ENCODE assay signal across 9 mouse cellular contexts in the genomic region with DNA sequence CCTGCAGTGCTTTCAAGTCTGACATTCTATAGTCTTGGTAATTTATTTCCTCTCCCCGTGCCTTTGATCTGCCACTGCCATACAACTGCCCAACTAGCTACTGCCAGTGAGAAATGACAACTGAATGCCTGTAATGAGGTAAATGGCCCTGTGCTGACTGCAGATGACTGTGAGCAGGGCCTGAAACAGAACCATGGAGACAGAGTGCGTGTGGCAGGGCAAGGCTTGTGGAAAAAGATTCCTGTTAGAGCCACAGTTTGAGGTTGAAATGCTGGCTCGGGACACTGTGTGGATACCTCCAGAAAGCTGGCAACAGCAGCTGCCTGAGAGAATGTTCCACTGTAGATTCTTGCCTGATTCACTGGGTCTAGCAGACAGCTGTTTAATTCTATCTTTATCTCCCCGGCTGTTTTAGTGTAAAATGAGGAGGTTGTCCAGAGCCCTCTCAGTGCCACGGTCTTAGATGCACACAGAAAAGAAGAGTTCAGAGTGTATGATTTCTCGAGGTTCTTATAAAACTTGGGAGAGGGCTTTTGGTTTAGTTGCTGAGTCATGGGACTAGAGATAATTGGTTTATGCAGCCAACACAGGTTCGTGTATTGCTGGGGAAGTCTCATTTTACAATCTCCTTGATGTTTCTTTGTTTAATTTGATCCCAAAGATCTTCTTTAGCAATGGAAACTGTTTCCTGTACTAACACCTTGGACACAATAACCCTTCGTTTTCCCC. TPM values are rescaled to one million over a fixed set of nuclear protein-coding genes. Genes with fewer than 3 reads are reported as not detected.
DNase-seq lines count a peak whose midpoint lies in the region; ATAC-seq and TF ChIP-seq lines count a peak whose summit lies in the region.
"Had no signal": no experiment of that assay in that cellular context is flagged by ENCODE, and none has a peak within 500 bp of the region (broad histone marks: within the 10 kb centered on the region; RNA-seq: fewer than 3 reads in every experiment).

No protein-coding gene starts in this region.

- no peak for TF ChIP-seq POLR2A in cortical plate, adult 2 months (IDR thresholded peaks at IDR 0.05; ENCODE audit: extremely low read depth, insufficient read depth, low read length)

- H3K27me3 ChIP-seq in forebrain, postnatal 0 days (ENCODE audit: insufficient read depth, low read length), result no peaks in the 10 kb centered on the region
- H3K27me3 ChIP-seq in midbrain, embryonic 16.5 days (ENCODE audit: control insufficient read depth, insufficient read depth, low read depth, low read length), result no peaks in the 10 kb centered on the region

- no peak overlapping the region for H3K4me3 ChIP-seq in cortical plate, adult 2 months (ENCODE audit: insufficient read depth, low read length)
- no peak overlapping the region for H3K4me3 ChIP-seq in forebrain, postnatal 0 days (ENCODE audit: low read depth, low read length)
- H3K4me3 ChIP-seq in midbrain, embryonic 16.5 days (ENCODE audit: low read depth, low read length), result no peak overlapping the region

- H3K9me3 ChIP-seq in forebrain, postnatal 0 days (ENCODE audit: low read length), result no peaks in the 10 kb centered on the region
- no peaks in the 10 kb centered on the region for H3K9me3 ChIP-seq in midbrain, embryonic 16.5 days (replicated peaks; ENCODE audit: control insufficient read depth, low read length, poor library complexity, severe bottlenecking)

- intact Hi-C loops in left cerebral cortex, postnatal 14 days (cut with DNase I), result no loop called here

- no peaks in the 10 kb centered on the region for H3K36me3 ChIP-seq in forebrain, postnatal 0 days (ENCODE audit: insufficient read depth)
- no peaks in the 10 kb centered on the region for H3K36me3 ChIP-seq in midbrain, embryonic 16.5 days (ENCODE audit: control insufficient read depth, insufficient read depth, low read length)

- peak; percentile 54 to 74 for DNase-seq in left cerebral cortex, postnatal 14 days (ENCODE audit: low spot score in 2 of 2)
- DNase-seq in left cerebral cortex, adult 11 months (ENCODE audit: low spot score), result no peak
- no peak for DNase-seq in forebrain, postnatal 0 days
- DNase-seq in thymus, postnatal 14 days, result no peak
- DNase-seq in retina, embryonic 14.5 days (ENCODE audit: low spot score), result no peak
- no peak for DNase-seq in lung, postnatal 25 days (ENCODE audit: low spot score)

- ATAC-seq in forebrain, postnatal 0 days, result no peak
- no peak for ATAC-seq in midbrain, embryonic 16.5 days

- no peak overlapping the region for H3K9ac ChIP-seq in forebrain, postnatal 0 days
- no peak overlapping the region for H3K9ac ChIP-seq in midbrain, embryonic 16.5 days (ENCODE audit: low read depth, low read length)

- no peak overlapping the region for H3K4me2 ChIP-seq in forebrain, postnatal 0 days (ENCODE audit: low read depth)
- H3K4me2 ChIP-seq in midbrain, embryonic 16.5 days (ENCODE audit: low read length), result no peak overlapping the region

- H3K4me1 ChIP-seq in cortical plate, adult 2 months (ENCODE audit: control insufficient read depth, insufficient read depth, low read length), result peaks cover 18% of the 10 kb centered on the region
- peaks cover 17% of the 10 kb centered on the region for H3K4me1 ChIP-seq in forebrain, postnatal 0 days (ENCODE audit: insufficient read depth)
- peaks cover 23% of the 10 kb centered on the region for H3K4me1 ChIP-seq in midbrain, embryonic 16.5 days (ENCODE audit: control insufficient read depth, insufficient read depth, low read length)

- WGBS in forebrain, postnatal 0 days, result 25% methylated on average over 8 of the region's 8 CpGs
- WGBS in midbrain, embryonic 16.5 days, result 38% methylated on average over 8 of the region's 8 CpGs

- no peak for TF ChIP-seq CTCF in cortical plate, adult 2 months (IDR thresholded peaks at IDR 0.05; ENCODE audit: extremely low read depth, insufficient read depth, low read length)
- no peak for TF ChIP-seq CTCF in forebrain, postnatal 0 days (IDR thresholded peaks at IDR 0.05; ENCODE audit: low read depth)

- H3K27ac ChIP-seq in cortical plate, adult 2 months (ENCODE audit: insufficient read depth, low read length), result peak overlapping the region; percentile 20; the same call in 1 of the 2 replicates
- H3K27ac ChIP-seq in forebrain, postnatal 0 days (ENCODE audit: low read depth, low read length), result 0 out of 2 replicates have a peak overlapping the region, but pooled peaks have one; percentile 11
- peak overlapping the region; percentile 63 for H3K27ac ChIP-seq in midbrain, embryonic 16.5 days (ENCODE audit: low read length)

RNA-seq across cellular contexts. Expression of gene Eno1, which starts 1.8 kb away (rescaled TPM):
- total RNA-seq in left cerebral cortex, postnatal 14 days (2021), result 100 to 1,000 TPM; 378 to 386 TPM
- polyA plus RNA-seq in cortical plate, adult 2 months (2012; rRNA removed), result 902 and 906 TPM in 2 replicates
- total RNA-seq in forebrain, postnatal 0 days (2014; rRNA removed), result 283 and 328 TPM in 2 replicates
- polyA plus RNA-seq in forebrain, postnatal 0 days (2015; fragmentation: Nextera tagmentation; extraction: Ambion mirVana), result 856 and 963 TPM in 2 replicates
- 1,096 and 1,142 TPM in 2 replicates for polyA plus RNA-seq in midbrain, embryonic 16.5 days (2015; fragmentation: Nextera tagmentation; extraction: Ambion mirVana)

RNA-seq across cellular contexts. Expression of gene Car6, which starts 33.6 kb away (rescaled TPM):
- total RNA-seq in left cerebral cortex, postnatal 14 days (2021), result not detected
- not detected in 2 replicates for polyA plus RNA-seq in cortical plate, adult 2 months (2012; rRNA removed)
- total RNA-seq in forebrain, postnatal 0 days (2014; rRNA removed), result not detected in 2 replicates
- polyA plus RNA-seq in forebrain, postnatal 0 days (2015; fragmentation: Nextera tagmentation; extraction: Ambion mirVana), result not detected in 2 replicates
- not detected in 2 replicates for polyA plus RNA-seq in midbrain, embryonic 16.5 days (2015; fragmentation: Nextera tagmentation; extraction: Ambion mirVana)
- total RNA-seq: hematopoietic stem cell, adult 5-6 weeks had no signal

RNA-seq across cellular contexts. Expression of gene Rere, which starts 46.7 kb away (rescaled TPM):
- 100 to 1,000 TPM in 1 of 2 experiments, 10 to 100 TPM in 1; 95.6 to 100 TPM for total RNA-seq in left cerebral cortex, postnatal 14 days (2021)
- polyA plus RNA-seq in cortical plate, adult 2 months (2012; rRNA removed), result 44.2 and 50.5 TPM in 2 replicates
- total RNA-seq in forebrain, postnatal 0 days (2014; rRNA removed), result 30.5 and 31.3 TPM in 2 replicates
- 14.8 and 18.9 TPM in 2 replicates for polyA plus RNA-seq in forebrain, postnatal 0 days (2015; fragmentation: Nextera tagmentation; extraction: Ambion mirVana)
- 29.0 and 31.2 TPM in 2 replicates for polyA plus RNA-seq in midbrain, embryonic 16.5 days (2015; fragmentation: Nextera tagmentation; extraction: Ambion mirVana)

Comparison
In these comparisons a context has a peak if more than half of its experiments do, and no peak if none do; other contexts are left out.
1. DNase-seq: peak in left cerebral cortex, postnatal 14 days (2 of 2); none in left cerebral cortex, adult 11 months (single experiment), forebrain, postnatal 0 days (single experiment), thymus, postnatal 14 days (single experiment), retina, embryonic 14.5 days (single experiment) and lung, postnatal 25 days (single experiment).
2. H3K27ac ChIP-seq: peak in every context shown above with its lines; median percentile 63 in midbrain, embryonic 16.5 days; 20 in cortical plate, adult 2 months; 11 in forebrain, postnatal 0 days.